Mouse (Mus musculus): ENCODE results near the gene Gramd1a. TPM values are rescaled to one million over a fixed set of nuclear protein-coding genes. Genes with fewer than 3 reads are reported as not detected.

The Gramd1a gene
- polyA plus RNA-seq, 1 experiment from 2014 or later: 41.4 TPM

GRCm38 (mm10) chr7:31163666-31164577 is 8.2 kb upstream of the Gramd1a start:
- Histone ChIP-seq H3K27me3 (no peaks in the 10 kb centered on the region), H3K4me1 (replicated peaks) (no peaks in the 10 kb centered on the region; the same call in none of the 2 replicates), H3K36me3 (no peaks in the 10 kb centered on the region), H3K9ac (no peak overlapping the region), H3K9me3 (replicated peaks) (no peaks in the 10 kb centered on the region), H3K4me2 (no peak overlapping the region), H3K27ac (no peak overlapping the region), H3K4me3 (no peak overlapping the region)
- WGBS: 60% methylated on average over 3 of the region's 3 CpGs
- no peak for ATAC-seq (replicated peaks; ENCODE audit: insufficient number of reproducible peaks, insufficient read depth, low FRiP score, low read depth)

- no peak overlapping the region for H3K27ac ChIP-seq
- 68% methylated on average over 11 of the region's 11 CpGs for WGBS
- H3K36me3 ChIP-seq: no peaks in the 10 kb centered on the region
- no peak overlapping the region for H3K4me3 ChIP-seq
- no peaks in the 10 kb centered on the region for H3K27me3 ChIP-seq
- no peaks in the 10 kb centered on the region for H3K9me3 ChIP-seq (replicated peaks)
- ATAC-seq (replicated peaks; ENCODE audit: insufficient number of reproducible peaks, insufficient read depth, low FRiP score, low read depth): no peak
- H3K4me2 ChIP-seq: no peak overlapping the region
- H3K4me1 ChIP-seq (replicated peaks): no peaks in the 10 kb centered on the region; the same call in none of the 2 replicates
- H3K9ac ChIP-seq: no peak overlapping the region
Measured at GRCm38 (mm10) chr7:31162324-31162723, 6.6 kb upstream of the Gramd1a start.

- no peaks in the 10 kb centered on the region; the same call in none of the 2 replicates for H3K4me1 ChIP-seq (replicated peaks)
- H3K9ac ChIP-seq: no peak overlapping the region
- H3K27ac ChIP-seq: no peak overlapping the region
- no peaks in the 10 kb centered on the region for H3K9me3 ChIP-seq (replicated peaks)
- no peaks in the 10 kb centered on the region for H3K27me3 ChIP-seq
- no peak overlapping the region for H3K4me2 ChIP-seq
- H3K4me3 ChIP-seq: no peak overlapping the region
- no peak for ATAC-seq (replicated peaks; ENCODE audit: insufficient number of reproducible peaks, insufficient read depth, low FRiP score, low read depth)
- no peaks in the 10 kb centered on the region for H3K36me3 ChIP-seq
- WGBS: 54% methylated on average over 3 of the region's 3 CpGs
Measured at GRCm38 (mm10) chr7:31161831-31162230, 6.1 kb upstream of the Gramd1a start.

- 68% methylated on average over 3 of the region's 3 CpGs for WGBS
- no peak for ATAC-seq (replicated peaks; ENCODE audit: insufficient number of reproducible peaks, insufficient read depth, low FRiP score, low read depth)
Measured at GRCm38 (mm10) chr7:31161246-31161645, 5.5 kb upstream of the Gramd1a start.

GRCm38 (mm10) chr7:31160763-31161162 is 5.1 kb upstream of the Gramd1a start:
- Histone ChIP-seq H3K4me2 (no peak overlapping the region), H3K27me3 (no peaks in the 10 kb centered on the region), H3K9me3 (replicated peaks) (no peaks in the 10 kb centered on the region), H3K27ac (0 out of 2 replicates have a peak overlapping the region, but pooled peaks have one; percentile 3), H3K4me3 (no peak overlapping the region), H3K36me3 (no peaks in the 10 kb centered on the region), H3K9ac (no peak overlapping the region), H3K4me1 (replicated peaks) (peaks cover 7% of the 10 kb centered on the region)
- WGBS: 42% methylated on average over 5 of the region's 5 CpGs
- ATAC-seq (replicated peaks; ENCODE audit: insufficient number of reproducible peaks, insufficient read depth, low FRiP score, low read depth): no peak

More at GRCm38 (mm10) chr7:31161246-31161645, 5.5 kb upstream of the Gramd1a start:
- Histone ChIP-seq H3K9ac (no peak overlapping the region), H3K9me3 (replicated peaks) (no peaks in the 10 kb centered on the region), H3K4me1 (replicated peaks) (peaks cover 2% of the 10 kb centered on the region), H3K27ac (no peak overlapping the region), H3K4me2 (no peak overlapping the region), H3K36me3 (no peaks in the 10 kb centered on the region), H3K4me3 (no peak overlapping the region), H3K27me3 (no peaks in the 10 kb centered on the region)

- WGBS: 30% methylated on average over 18 of the region's 19 CpGs
- Histone ChIP-seq H3K9me3 (replicated peaks) (no peaks in the 10 kb centered on the region), H3K36me3 (no peaks in the 10 kb centered on the region), H3K9ac (no peak overlapping the region), H3K27me3 (no peaks in the 10 kb centered on the region), H3K4me1 (replicated peaks) (peaks cover 21% of the 10 kb centered on the region), H3K4me3 (no peak overlapping the region), H3K4me2 (no peak overlapping the region), H3K27ac (peak overlapping the region; percentile 66)
- no peak for ATAC-seq (replicated peaks; ENCODE audit: insufficient number of reproducible peaks, insufficient read depth, low FRiP score, low read depth)
Measured at GRCm38 (mm10) chr7:31156034-31156928, 585 bp upstream of the Gramd1a start.

GRCm38 (mm10) chr7:31153536-31154320 is 2.0 kb downstream of the Gramd1a start:
- no peak for ATAC-seq (replicated peaks; ENCODE audit: insufficient number of reproducible peaks, insufficient read depth, low FRiP score, low read depth)
- peaks cover 35% of the 10 kb centered on the region for H3K4me1 ChIP-seq (replicated peaks)
- H3K36me3 ChIP-seq: no peaks in the 10 kb centered on the region
- no peaks in the 10 kb centered on the region for H3K9me3 ChIP-seq (replicated peaks)
- WGBS: 85% methylated on average over 6 of the region's 6 CpGs
- H3K27ac ChIP-seq: no peak overlapping the region; the same call in 1 of the 2 replicates
- H3K4me2 ChIP-seq: no peak overlapping the region
- H3K27me3 ChIP-seq: no peaks in the 10 kb centered on the region
- H3K4me3 ChIP-seq: no peak overlapping the region
- no peak overlapping the region for H3K9ac ChIP-seq

GRCm38 (mm10) chr7:31151301-31152241 is 4.1 kb downstream of the Gramd1a start:
- 11% methylated on average over 23 of the region's 23 CpGs for WGBS

GRCm38 (mm10) chr7:31150566-31151300 is 5.0 kb downstream of the Gramd1a start:
- no peaks in the 10 kb centered on the region for H3K27me3 ChIP-seq
- under 1% methylated on average over 63 of the region's 63 CpGs for WGBS
- H3K27ac ChIP-seq: peak overlapping the region; percentile 95
- peak overlapping the region; percentile 76 for H3K4me2 ChIP-seq
- H3K4me1 ChIP-seq (replicated peaks): peaks cover 51% of the 10 kb centered on the region
- peak overlapping the region; percentile 97 for H3K4me3 ChIP-seq
- H3K9ac ChIP-seq: peak overlapping the region; percentile 97
- ATAC-seq (replicated peaks; ENCODE audit: insufficient number of reproducible peaks, insufficient read depth, low FRiP score, low read depth): peak; percentile 87
- H3K36me3 ChIP-seq: no peaks in the 10 kb centered on the region
- H3K9me3 ChIP-seq (replicated peaks): no peaks in the 10 kb centered on the region

More at GRCm38 (mm10) chr7:31151301-31152241, 4.1 kb downstream of the Gramd1a start:
- H3K4me2 ChIP-seq: peak overlapping the region; percentile 76
- no peaks in the 10 kb centered on the region for H3K27me3 ChIP-seq
- H3K4me3 ChIP-seq: peak overlapping the region; percentile 97
- H3K27ac ChIP-seq: peak overlapping the region; percentile 95
- H3K36me3 ChIP-seq: no peaks in the 10 kb centered on the region
- H3K9me3 ChIP-seq (replicated peaks): no peaks in the 10 kb centered on the region
- peak; percentile 56 for ATAC-seq (replicated peaks; ENCODE audit: insufficient number of reproducible peaks, insufficient read depth, low FRiP score, low read depth)
- H3K9ac ChIP-seq: peak overlapping the region; percentile 97
- peaks cover 52% of the 10 kb centered on the region for H3K4me1 ChIP-seq (replicated peaks)

All from heart, embryonic 15.5 days (tissue).